Mouse (Mus musculus): Measurements from ENCODE around the gene Erbb4. TPM values are rescaled to one million over a fixed set of nuclear protein-coding genes. Genes with fewer than 3 reads are reported as not detected.

Gene Erbb4
- polyA plus RNA-seq, 1 experiment from 2014 or later, result 0.02 TPM

- Histone ChIP-seq H3K36me3 (ENCODE audit: insufficient read depth, low read length) (no peaks in the 10 kb centered on the region), H3K27ac (ENCODE audit: low read length) (no peak overlapping the region), H3K4me2 (replicated peaks; ENCODE audit: low read depth, low read length) (no peak overlapping the region), H3K27me3 (replicated peaks; ENCODE audit: insufficient read depth, low read length) (no peaks in the 10 kb centered on the region), H3K4me1 (ENCODE audit: insufficient read depth, low read depth, low read length) (no peaks in the 10 kb centered on the region), H3K9me3 (ENCODE audit: low read length) (no peaks in the 10 kb centered on the region), H3K4me3 (ENCODE audit: low read depth, low read length) (no peak overlapping the region), H3K9ac (replicated peaks; ENCODE audit: low read depth) (no peak overlapping the region)
- no peak for DNase-seq (ENCODE audit: low spot score)
- TF ChIP-seq CTCF (IDR thresholded peaks at IDR 0.05) (no peak), EP300 (IDR thresholded peaks at IDR 0.05) (no peak)
- WGBS, result 81% methylated on average over 2 of the region's 2 CpGs
- no peak for ATAC-seq
These were observed 215.8 kb downstream of the Erbb4 start for GRCm38 (mm10) chr1:68892041-68892440.

DNA sequence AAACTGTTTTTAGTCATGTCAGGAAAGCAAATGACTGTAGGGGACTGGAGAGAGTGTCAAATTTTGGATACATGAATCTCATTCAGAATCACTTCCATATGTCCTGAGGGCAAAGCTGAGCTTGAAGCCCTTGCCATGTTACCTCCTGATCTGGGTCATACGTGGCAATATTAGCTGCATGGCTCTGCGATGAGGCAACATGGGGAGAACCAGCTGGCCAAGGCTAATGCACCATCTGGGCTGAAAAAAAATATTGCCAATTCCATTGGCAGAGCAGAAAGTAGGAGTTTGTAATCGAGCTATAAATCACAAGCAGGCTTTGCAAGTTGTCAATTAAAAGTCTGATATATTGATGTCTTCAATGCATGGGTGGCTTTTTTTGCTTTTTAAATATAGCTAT, 221.0 kb downstream of the Erbb4 start:
- Histone ChIP-seq H3K27ac (ENCODE audit: low read length) (no peak overlapping the region), H3K4me1 (ENCODE audit: insufficient read depth, low read depth, low read length) (no peaks in the 10 kb centered on the region), H3K4me3 (ENCODE audit: low read depth, low read length) (no peak overlapping the region), H3K9ac (replicated peaks; ENCODE audit: low read depth) (no peak overlapping the region), H3K36me3 (ENCODE audit: insufficient read depth, low read length) (no peaks in the 10 kb centered on the region), H3K27me3 (replicated peaks; ENCODE audit: insufficient read depth, low read length) (no peaks in the 10 kb centered on the region), H3K9me3 (ENCODE audit: low read length) (no peaks in the 10 kb centered on the region), H3K4me2 (replicated peaks; ENCODE audit: low read depth, low read length) (no peak overlapping the region)
- TF ChIP-seq CTCF (IDR thresholded peaks at IDR 0.05), result no peak
- TF ChIP-seq EP300 (IDR thresholded peaks at IDR 0.05), result no peak
- ATAC-seq (no peak), DNase-seq (ENCODE audit: low spot score) (no peak)
- WGBS, result 70% methylated on average over 3 of the region's 3 CpGs

GRCm38 (mm10) chr1:68874954-68875353, 232.9 kb downstream of the Erbb4 start:
- 75% methylated on average over 8 of the region's 8 CpGs for WGBS
- TF ChIP-seq EP300 (IDR thresholded peaks at IDR 0.05) (no peak), CTCF (IDR thresholded peaks at IDR 0.05) (no peak)
- Histone ChIP-seq H3K36me3 (ENCODE audit: insufficient read depth, low read length) (no peaks in the 10 kb centered on the region), H3K4me2 (replicated peaks; ENCODE audit: low read depth, low read length) (no peak overlapping the region), H3K27me3 (replicated peaks; ENCODE audit: insufficient read depth, low read length) (no peaks in the 10 kb centered on the region), H3K9me3 (ENCODE audit: low read length) (no peaks in the 10 kb centered on the region), H3K9ac (replicated peaks; ENCODE audit: low read depth) (no peak overlapping the region), H3K27ac (ENCODE audit: low read length) (no peak overlapping the region), H3K4me1 (ENCODE audit: insufficient read depth, low read depth, low read length) (no peaks in the 10 kb centered on the region), H3K4me3 (ENCODE audit: low read depth, low read length) (no peak overlapping the region)
- ATAC-seq, result no peak
- DNase-seq (ENCODE audit: low spot score), result no peak

DNA sequence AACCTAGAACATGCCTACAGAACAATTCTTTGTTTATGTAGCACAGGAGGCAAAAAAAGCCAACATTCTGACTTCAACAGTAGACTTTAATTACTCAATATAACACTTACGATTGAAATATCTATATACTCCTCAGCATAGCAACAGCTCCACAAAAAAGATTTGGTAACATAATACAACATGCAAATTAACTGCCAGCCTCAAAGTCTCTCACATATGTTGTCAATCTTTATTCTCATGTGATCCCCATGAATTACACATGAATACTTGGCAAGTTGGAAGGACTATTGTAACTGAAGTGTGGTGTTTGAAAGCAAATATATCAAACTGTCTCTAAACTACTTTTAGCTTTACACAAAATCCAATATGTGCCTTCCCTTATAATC, 234.2 kb downstream of the Erbb4 start:
- DNase-seq (ENCODE audit: low spot score), result no peak
- Histone ChIP-seq H3K36me3 (ENCODE audit: insufficient read depth, low read length) (no peaks in the 10 kb centered on the region), H3K4me3 (ENCODE audit: low read depth, low read length) (no peak overlapping the region), H3K9me3 (ENCODE audit: low read length) (no peaks in the 10 kb centered on the region), H3K4me2 (replicated peaks; ENCODE audit: low read depth, low read length) (no peak overlapping the region), H3K4me1 (ENCODE audit: insufficient read depth, low read depth, low read length) (no peaks in the 10 kb centered on the region), H3K27me3 (replicated peaks; ENCODE audit: insufficient read depth, low read length) (no peaks in the 10 kb centered on the region), H3K27ac (ENCODE audit: low read length) (no peak overlapping the region), H3K9ac (replicated peaks; ENCODE audit: low read depth) (no peak overlapping the region)
- no peak for TF ChIP-seq CTCF (IDR thresholded peaks at IDR 0.05)
- no peak for TF ChIP-seq EP300 (IDR thresholded peaks at IDR 0.05)
- ATAC-seq, result no peak
- 78% methylated on average over 1 of the region's 1 CpGs for WGBS

DNA sequence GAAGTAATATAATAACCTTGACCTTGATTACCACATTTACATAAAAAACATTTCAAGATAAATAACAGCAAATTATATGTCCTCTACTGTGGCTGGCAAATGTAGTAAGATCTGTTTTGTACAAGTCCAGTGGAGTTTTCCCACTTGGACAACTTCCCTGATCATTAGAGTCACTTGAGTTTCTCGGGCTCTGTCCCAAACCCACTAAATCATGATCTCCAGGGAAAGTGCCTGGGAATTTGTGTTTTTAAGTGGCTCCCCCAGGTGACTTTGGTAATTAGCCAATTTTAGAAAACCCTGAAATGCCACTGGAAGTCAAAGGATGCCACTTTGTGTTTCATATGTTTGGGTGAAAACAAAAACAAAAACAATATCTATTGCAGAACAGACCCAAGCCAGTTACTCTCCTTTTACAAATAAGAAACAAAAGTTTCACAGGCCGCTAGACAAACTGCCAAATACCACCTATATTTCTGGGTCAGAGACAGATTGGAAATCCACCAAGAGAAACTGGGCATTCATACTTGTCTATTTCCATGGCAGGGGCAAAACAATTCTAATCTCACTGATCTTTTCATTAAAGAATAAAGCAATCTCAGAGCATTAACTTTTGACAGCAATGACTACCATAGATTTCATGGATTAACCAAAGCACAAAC, 234.8 kb downstream of the Erbb4 start:
- ATAC-seq, result no peak
- 62% methylated on average over 2 of the region's 2 CpGs for WGBS
- no peak overlapping the region for H3K27ac ChIP-seq (ENCODE audit: low read length)

DNA sequence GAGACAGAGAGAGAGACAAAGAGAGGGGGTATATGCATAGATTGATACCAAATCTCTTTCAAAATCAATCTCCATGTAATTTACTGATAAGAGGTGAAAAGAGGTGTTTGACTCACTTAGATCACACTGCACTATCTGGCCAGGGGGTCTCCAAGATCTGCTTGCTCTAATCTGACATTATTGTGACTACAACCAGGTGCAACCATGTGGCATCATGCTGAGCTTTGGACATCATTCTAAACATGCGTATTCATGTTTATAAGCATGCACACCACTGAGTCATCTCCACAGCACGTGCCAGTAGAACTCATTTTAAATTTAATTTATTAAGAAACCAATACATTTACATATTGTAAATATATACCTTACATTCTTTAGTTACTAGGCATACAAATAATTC, 247.5 kb downstream of the Erbb4 start:
- no peak overlapping the region for H3K9ac ChIP-seq (replicated peaks; ENCODE audit: low read depth)
- H3K4me1 ChIP-seq (ENCODE audit: insufficient read depth, low read depth, low read length), result no peaks in the 10 kb centered on the region
- TF ChIP-seq CTCF (IDR thresholded peaks at IDR 0.05) (no peak), EP300 (IDR thresholded peaks at IDR 0.05) (no peak)
- H3K4me3 ChIP-seq (ENCODE audit: low read depth, low read length), result no peak overlapping the region
- no peaks in the 10 kb centered on the region for H3K27me3 ChIP-seq (replicated peaks; ENCODE audit: insufficient read depth, low read length)
- WGBS, result 84% methylated on average over 2 of the region's 2 CpGs
- no peak overlapping the region for H3K4me2 ChIP-seq (replicated peaks; ENCODE audit: low read depth, low read length)
- ATAC-seq (no peak), DNase-seq (ENCODE audit: low spot score) (no peak)
- no peak overlapping the region for H3K27ac ChIP-seq (ENCODE audit: low read length)
- H3K36me3 ChIP-seq (ENCODE audit: insufficient read depth, low read length), result no peaks in the 10 kb centered on the region
- H3K9me3 ChIP-seq (ENCODE audit: low read length), result no peaks in the 10 kb centered on the region

More for the DNA sequence above, 234.8 kb downstream of the Erbb4 start:
- Histone ChIP-seq H3K27me3 (replicated peaks; ENCODE audit: insufficient read depth, low read length) (no peaks in the 10 kb centered on the region), H3K36me3 (ENCODE audit: insufficient read depth, low read length) (no peaks in the 10 kb centered on the region), H3K4me1 (ENCODE audit: insufficient read depth, low read depth, low read length) (no peaks in the 10 kb centered on the region), H3K9ac (replicated peaks; ENCODE audit: low read depth) (no peak overlapping the region), H3K9me3 (ENCODE audit: low read length) (no peaks in the 10 kb centered on the region), H3K4me2 (replicated peaks; ENCODE audit: low read depth, low read length) (no peak overlapping the region), H3K4me3 (ENCODE audit: low read depth, low read length) (no peak overlapping the region)
- no peak for DNase-seq (ENCODE audit: low spot score)
- TF ChIP-seq EP300 (IDR thresholded peaks at IDR 0.05) (no peak), CTCF (IDR thresholded peaks at IDR 0.05) (no peak)

DNA sequence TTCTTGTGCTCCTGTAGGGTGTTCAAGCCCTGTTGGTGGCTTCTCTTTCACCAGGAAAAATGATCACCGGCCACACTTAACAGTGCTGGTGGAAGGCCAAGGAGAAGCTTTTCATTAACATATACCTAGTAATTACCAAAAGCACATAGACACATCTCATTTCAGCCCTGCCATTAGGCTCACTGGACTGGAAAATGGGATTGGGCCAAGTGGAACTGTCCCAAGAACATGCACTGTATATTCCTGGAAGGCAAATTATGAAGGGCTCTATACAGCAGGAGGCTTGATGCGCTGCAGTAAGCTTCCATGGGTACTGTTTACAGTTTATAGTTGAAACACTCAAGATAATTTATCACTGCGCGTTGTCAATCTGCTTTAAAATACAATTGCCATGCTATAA, 248.4 kb downstream of the Erbb4 start:
- H3K27ac ChIP-seq (ENCODE audit: low read length), result no peak overlapping the region
- no peak overlapping the region for H3K4me2 ChIP-seq (replicated peaks; ENCODE audit: low read depth, low read length)
- H3K4me3 ChIP-seq (ENCODE audit: low read depth, low read length), result no peak overlapping the region
- no peak for TF ChIP-seq CTCF (IDR thresholded peaks at IDR 0.05)
- no peak for TF ChIP-seq EP300 (IDR thresholded peaks at IDR 0.05)
- no peaks in the 10 kb centered on the region for H3K36me3 ChIP-seq (ENCODE audit: insufficient read depth, low read length)
- H3K4me1 ChIP-seq (ENCODE audit: insufficient read depth, low read depth, low read length), result no peaks in the 10 kb centered on the region
- H3K9me3 ChIP-seq (ENCODE audit: low read length), result no peaks in the 10 kb centered on the region
- no peak overlapping the region for H3K9ac ChIP-seq (replicated peaks; ENCODE audit: low read depth)
- no peaks in the 10 kb centered on the region for H3K27me3 ChIP-seq (replicated peaks; ENCODE audit: insufficient read depth, low read length)
- WGBS, result 94% methylated on average over 4 of the region's 4 CpGs
- DNase-seq (ENCODE audit: low spot score) (no peak), ATAC-seq (no peak)

Data from lung, postnatal 0 days (tissue).